Mouse (Mus musculus): ENCODE measurements around the gene Fan1. TPM values are rescaled to one million over a fixed set of nuclear protein-coding genes. Genes with fewer than 3 reads are reported as not detected.

Fan1 gene
- polyA plus RNA-seq, 1 experiment from 2014 or later = 6.3 TPM

- Histone ChIP-seq H3K4me1 (no peaks in the 10 kb centered on the region), H3K9ac (no peak overlapping the region), H3K4me2 (no peak overlapping the region), H3K9me3 (no peaks in the 10 kb centered on the region), H3K36me3 (peaks cover 7% of the 10 kb centered on the region; the same call in 1 of the 2 replicates), H3K4me3 (replicated peaks) (no peak overlapping the region), H3K27ac (peak overlapping the region; percentile 59; the same call in 1 of the 2 replicates), H3K27me3 (replicated peaks) (no peaks in the 10 kb centered on the region)
- 49% methylated on average over 3 of the region's 3 CpGs for WGBS
- peak; percentile 45; the same call in 1 of the 2 replicates for ATAC-seq (ENCODE audit: insufficient read depth, low FRiP score, low read depth)
These were observed 13.3 kb downstream of the Fan1 start for GRCm38 (mm10) chr7:64360586-64360945.

DNA sequence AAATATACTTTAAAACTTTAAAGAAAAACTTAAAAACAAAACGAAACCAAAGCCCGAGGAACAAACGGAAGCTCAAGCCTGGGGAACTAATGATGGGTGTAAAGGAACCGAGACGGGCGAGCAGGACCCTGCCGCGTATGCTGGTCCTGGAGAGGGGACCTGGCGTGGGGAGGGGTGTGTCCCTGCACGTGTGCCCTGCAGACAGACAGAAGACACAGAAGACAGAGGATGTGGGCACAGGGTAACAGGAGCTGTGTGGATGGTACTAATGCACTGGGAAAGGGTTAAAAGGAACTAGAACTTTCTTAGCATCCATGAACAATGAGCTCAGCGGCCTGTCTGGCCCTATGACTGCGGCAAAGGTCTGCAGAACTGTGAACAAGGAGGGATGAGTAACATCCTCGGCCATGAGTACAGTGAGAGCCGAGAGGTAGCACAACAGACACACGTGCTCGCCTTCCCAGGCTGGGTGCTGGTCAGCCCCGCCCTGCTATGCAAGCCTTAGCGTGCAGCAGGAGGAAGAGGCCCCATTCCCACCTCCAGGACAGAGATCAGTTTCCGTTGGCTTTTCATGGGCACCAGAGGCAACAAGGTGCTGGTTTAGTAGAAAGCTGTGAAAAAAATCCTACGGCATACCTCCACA lies 13.8 kb downstream of the Fan1 start:
- peak; percentile 82 for ATAC-seq (ENCODE audit: insufficient read depth, low FRiP score, low read depth)

GRCm38 (mm10) chr7:64358666-64359065 lies 15.2 kb downstream of the Fan1 start:
- WGBS = 75% methylated on average over 6 of the region's 6 CpGs
- no peak overlapping the region for H3K27ac ChIP-seq
- H3K4me1 ChIP-seq = no peaks in the 10 kb centered on the region
- no peak for ATAC-seq (ENCODE audit: insufficient read depth, low FRiP score, low read depth)
- H3K9ac ChIP-seq = no peak overlapping the region
- peaks cover 10% of the 10 kb centered on the region; the same call in 1 of the 2 replicates for H3K36me3 ChIP-seq
- H3K4me2 ChIP-seq = no peak overlapping the region
- no peaks in the 10 kb centered on the region for H3K27me3 ChIP-seq (replicated peaks)
- H3K9me3 ChIP-seq = no peaks in the 10 kb centered on the region
- no peak overlapping the region for H3K4me3 ChIP-seq (replicated peaks)

More for the DNA sequence above, 13.8 kb downstream of the Fan1 start:
- 80% methylated on average over 20 of the region's 20 CpGs for WGBS
- Histone ChIP-seq H3K9me3 (no peaks in the 10 kb centered on the region), H3K27me3 (replicated peaks) (no peaks in the 10 kb centered on the region), H3K4me3 (replicated peaks) (no peak overlapping the region), H3K27ac (peak overlapping the region; percentile 59; the same call in 1 of the 2 replicates), H3K4me1 (no peaks in the 10 kb centered on the region), H3K36me3 (peaks cover 7% of the 10 kb centered on the region; the same call in 1 of the 2 replicates), H3K9ac (no peak overlapping the region), H3K4me2 (no peak overlapping the region)

DNA sequence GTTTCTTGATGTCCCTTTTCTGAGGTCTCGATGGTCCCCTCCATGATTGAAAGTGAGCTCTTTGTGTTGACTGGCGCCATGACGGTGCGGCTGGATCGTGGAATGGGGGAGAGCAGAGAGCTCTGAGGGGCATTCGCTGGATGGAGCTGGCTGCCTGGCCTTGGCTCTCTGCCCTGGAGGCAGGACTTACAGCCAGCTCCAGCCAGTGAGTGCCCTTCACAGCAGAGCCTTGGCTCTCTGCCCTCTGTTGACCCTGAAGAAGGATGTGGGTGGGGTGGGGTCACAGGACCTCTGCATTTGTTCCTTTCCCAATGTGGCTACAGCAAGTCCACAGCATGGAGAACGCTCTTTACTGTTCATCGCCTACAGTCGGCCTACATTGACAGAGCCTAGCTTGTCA lies 16.5 kb downstream of the Fan1 start:
- Histone ChIP-seq H3K4me3 (replicated peaks) (no peak overlapping the region), H3K4me1 (no peaks in the 10 kb centered on the region), H3K4me2 (no peak overlapping the region), H3K36me3 (peaks cover 12% of the 10 kb centered on the region; the same call in 1 of the 2 replicates), H3K27me3 (replicated peaks) (no peaks in the 10 kb centered on the region), H3K9ac (no peak overlapping the region), H3K9me3 (no peaks in the 10 kb centered on the region), H3K27ac (no peak overlapping the region)
- no peak for ATAC-seq (ENCODE audit: insufficient read depth, low FRiP score, low read depth)
- WGBS = 90% methylated on average over 9 of the region's 9 CpGs

DNA sequence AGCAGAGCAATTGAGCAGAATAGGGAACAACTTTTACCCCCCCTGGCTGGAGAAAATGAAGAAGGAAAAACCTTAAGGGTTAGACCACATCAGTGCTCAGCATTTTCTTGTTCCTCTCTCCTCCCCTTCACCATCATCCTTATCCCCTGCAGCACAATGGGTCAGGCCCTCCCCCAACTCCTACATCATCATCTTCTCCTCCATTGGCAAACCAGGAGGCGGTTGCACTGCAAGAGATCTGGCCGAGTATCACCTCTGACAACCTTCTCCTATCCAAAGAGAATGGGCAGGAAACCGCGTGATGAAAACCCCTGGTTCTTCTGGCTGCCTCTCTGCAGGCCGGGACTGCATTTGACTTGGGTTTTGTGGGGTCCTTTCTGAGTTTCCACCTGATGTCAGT lies 17.2 kb downstream of the Fan1 start:
- H3K4me3 ChIP-seq (replicated peaks) = no peak overlapping the region
- no peak overlapping the region for H3K27ac ChIP-seq
- H3K4me2 ChIP-seq = no peak overlapping the region
- H3K36me3 ChIP-seq = peaks cover 10% of the 10 kb centered on the region; the same call in 1 of the 2 replicates
- no peaks in the 10 kb centered on the region for H3K27me3 ChIP-seq (replicated peaks)
- ATAC-seq (ENCODE audit: insufficient read depth, low FRiP score, low read depth) = no peak
- H3K4me1 ChIP-seq = no peaks in the 10 kb centered on the region
- no peaks in the 10 kb centered on the region for H3K9me3 ChIP-seq
- WGBS = 90% methylated on average over 5 of the region's 5 CpGs
- H3K9ac ChIP-seq = no peak overlapping the region

DNA sequence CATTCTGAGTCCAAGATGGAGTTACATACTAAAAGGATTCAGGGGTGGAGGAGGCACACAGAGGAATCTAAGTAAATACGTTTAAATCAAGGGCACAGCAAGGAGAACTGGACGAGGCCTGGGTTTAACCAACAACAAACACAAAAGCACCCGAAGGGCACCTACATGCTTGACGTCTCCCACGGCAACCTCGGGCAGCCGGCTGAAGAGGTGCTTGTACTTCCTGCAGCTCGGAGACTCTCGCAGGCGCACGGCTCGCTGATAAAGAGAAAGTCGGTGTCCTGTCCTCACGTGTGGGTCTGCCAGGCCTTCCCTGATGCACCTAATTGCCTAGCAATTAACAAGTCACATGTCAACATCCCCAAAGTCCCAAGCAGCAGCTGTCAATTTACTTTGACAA lies 19.7 kb downstream of the Fan1 start:
- no peak for ATAC-seq (ENCODE audit: insufficient read depth, low FRiP score, low read depth)
- Histone ChIP-seq H3K4me3 (replicated peaks) (no peak overlapping the region), H3K27ac (no peak overlapping the region), H3K9ac (no peak overlapping the region), H3K9me3 (no peaks in the 10 kb centered on the region), H3K4me2 (no peak overlapping the region), H3K4me1 (no peaks in the 10 kb centered on the region), H3K27me3 (replicated peaks) (no peaks in the 10 kb centered on the region), H3K36me3 (peaks cover 11% of the 10 kb centered on the region)
- 75% methylated on average over 14 of the region's 14 CpGs for WGBS

DNA sequence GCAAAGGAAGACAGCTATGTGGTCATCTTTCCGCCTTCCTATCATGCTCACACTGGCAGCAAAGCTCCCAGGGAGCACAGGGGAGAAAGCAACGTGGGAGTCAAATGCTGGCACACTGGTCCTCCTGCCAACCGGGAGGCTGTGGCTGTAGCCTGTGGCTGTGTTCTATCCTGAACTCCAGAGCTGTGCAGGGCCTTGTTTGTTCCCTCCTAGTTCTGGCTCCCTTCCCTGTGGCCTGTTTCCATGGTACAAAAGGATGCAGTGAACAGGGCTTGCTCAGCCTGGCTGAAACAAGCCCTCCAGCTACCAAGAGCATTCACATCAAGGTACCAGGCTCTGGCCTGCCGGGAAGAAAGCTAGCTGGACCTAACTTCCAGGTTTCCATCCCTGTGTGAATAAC lies 22.8 kb downstream of the Fan1 start:
- Histone ChIP-seq H3K27ac (no peak overlapping the region), H3K9me3 (no peaks in the 10 kb centered on the region), H3K4me2 (no peak overlapping the region), H3K9ac (no peak overlapping the region), H3K4me1 (no peaks in the 10 kb centered on the region), H3K36me3 (peaks cover 9% of the 10 kb centered on the region), H3K4me3 (replicated peaks) (no peak overlapping the region), H3K27me3 (replicated peaks) (no peaks in the 10 kb centered on the region)
- no peak for ATAC-seq (ENCODE audit: insufficient read depth, low FRiP score, low read depth)
- WGBS = 78% methylated on average over 4 of the region's 4 CpGs

DNA sequence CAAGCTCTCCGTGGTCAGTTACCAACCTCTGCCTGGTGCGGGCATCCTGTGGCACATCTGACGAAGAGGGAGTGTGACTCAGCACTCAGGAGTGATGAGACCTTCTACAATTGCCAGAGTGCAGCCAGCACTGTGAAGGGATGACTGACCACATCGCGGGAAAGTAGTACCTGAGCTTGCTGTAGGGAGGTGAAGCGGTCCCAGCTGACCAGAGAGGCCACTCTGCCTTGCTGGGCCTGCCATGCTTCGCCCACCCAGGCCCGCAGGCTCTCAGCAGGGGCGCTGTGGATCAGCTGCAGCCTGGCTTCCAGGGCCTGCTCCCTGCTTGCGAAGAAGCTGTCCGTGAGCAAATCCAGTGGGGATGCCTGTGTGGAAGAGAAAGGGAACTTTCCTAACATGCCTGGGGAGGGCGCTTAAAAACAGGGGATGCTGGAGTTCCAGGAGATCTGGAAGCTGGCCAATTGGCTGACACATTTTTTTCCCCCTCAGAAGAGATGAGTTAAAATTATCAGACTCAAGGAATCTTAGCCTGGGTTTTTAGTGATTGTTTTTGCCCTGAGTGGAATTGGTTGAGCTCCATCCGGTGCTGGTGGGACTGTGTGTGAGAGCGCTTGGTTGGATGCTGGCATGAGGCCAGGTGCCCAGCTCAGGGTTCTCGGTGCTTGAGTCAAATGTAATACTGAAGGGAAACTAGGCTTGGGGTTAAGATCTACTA lies 24.6 kb downstream of the Fan1 start:
- no peak overlapping the region for H3K4me3 ChIP-seq (replicated peaks)
- WGBS = 81% methylated on average over 15 of the region's 15 CpGs
- peaks cover 9% of the 10 kb centered on the region for H3K36me3 ChIP-seq
- no peak overlapping the region for H3K4me2 ChIP-seq
- H3K9me3 ChIP-seq = no peaks in the 10 kb centered on the region
- no peaks in the 10 kb centered on the region for H3K27me3 ChIP-seq (replicated peaks)
- H3K9ac ChIP-seq = no peak overlapping the region
- no peak overlapping the region for H3K27ac ChIP-seq
- H3K4me1 ChIP-seq = no peaks in the 10 kb centered on the region
- no peak; the same call in 1 of the 2 replicates for ATAC-seq (ENCODE audit: insufficient read depth, low FRiP score, low read depth)

- Histone ChIP-seq H3K4me3 (replicated peaks) (no peak overlapping the region), H3K9me3 (no peaks in the 10 kb centered on the region), H3K27me3 (replicated peaks) (no peaks in the 10 kb centered on the region), H3K36me3 (peaks cover 3% of the 10 kb centered on the region; the same call in 1 of the 2 replicates), H3K27ac (no peak overlapping the region), H3K4me2 (no peak overlapping the region), H3K4me1 (no peaks in the 10 kb centered on the region), H3K9ac (no peak overlapping the region)
- 84% methylated on average over 1 of the region's 1 CpGs for WGBS
- ATAC-seq (ENCODE audit: insufficient read depth, low FRiP score, low read depth) = no peak
These were observed 26.1 kb downstream of the Fan1 start for GRCm38 (mm10) chr7:64347813-64348212.

GRCm38 (mm10) chr7:64332686-64333085 lies 41.2 kb downstream of the Fan1 start:
- Histone ChIP-seq H3K4me1 (no peaks in the 10 kb centered on the region), H3K36me3 (peaks cover 13% of the 10 kb centered on the region), H3K27me3 (replicated peaks) (no peaks in the 10 kb centered on the region), H3K9me3 (no peaks in the 10 kb centered on the region), H3K9ac (no peak overlapping the region), H3K4me2 (no peak overlapping the region), H3K4me3 (replicated peaks) (no peak overlapping the region), H3K27ac (no peak overlapping the region)
- ATAC-seq (ENCODE audit: insufficient read depth, low FRiP score, low read depth) = no peak
- WGBS = 96% methylated on average over 1 of the region's 1 CpGs

DNA sequence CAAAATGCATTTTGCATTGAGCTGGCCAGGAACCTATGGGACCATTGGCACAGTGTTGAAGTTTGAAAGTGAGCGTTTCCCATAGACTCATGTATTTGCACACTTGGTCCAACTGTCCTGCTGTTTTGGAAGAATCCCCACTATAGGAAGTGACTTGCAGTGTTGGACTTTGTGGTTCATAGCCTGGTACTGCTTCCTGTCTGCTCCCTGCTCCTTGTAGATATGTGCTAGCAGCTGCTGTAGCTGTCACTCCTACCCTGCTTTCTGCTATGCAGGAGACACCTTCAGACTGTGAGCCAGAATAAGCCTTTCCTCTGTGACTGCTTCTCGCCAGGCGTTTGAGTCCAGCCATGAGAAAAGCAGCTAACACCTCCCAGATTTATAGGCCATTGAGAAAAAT lies 42.6 kb downstream of the Fan1 start:
- Histone ChIP-seq H3K27ac (no peak overlapping the region), H3K36me3 (peaks cover 7% of the 10 kb centered on the region; the same call in 1 of the 2 replicates), H3K4me3 (replicated peaks) (no peak overlapping the region), H3K4me1 (no peaks in the 10 kb centered on the region), H3K9ac (no peak overlapping the region), H3K4me2 (no peak overlapping the region), H3K9me3 (no peaks in the 10 kb centered on the region), H3K27me3 (replicated peaks) (no peaks in the 10 kb centered on the region)
- 90% methylated on average over 3 of the region's 3 CpGs for WGBS
- no peak for ATAC-seq (ENCODE audit: insufficient read depth, low FRiP score, low read depth)

DNA sequence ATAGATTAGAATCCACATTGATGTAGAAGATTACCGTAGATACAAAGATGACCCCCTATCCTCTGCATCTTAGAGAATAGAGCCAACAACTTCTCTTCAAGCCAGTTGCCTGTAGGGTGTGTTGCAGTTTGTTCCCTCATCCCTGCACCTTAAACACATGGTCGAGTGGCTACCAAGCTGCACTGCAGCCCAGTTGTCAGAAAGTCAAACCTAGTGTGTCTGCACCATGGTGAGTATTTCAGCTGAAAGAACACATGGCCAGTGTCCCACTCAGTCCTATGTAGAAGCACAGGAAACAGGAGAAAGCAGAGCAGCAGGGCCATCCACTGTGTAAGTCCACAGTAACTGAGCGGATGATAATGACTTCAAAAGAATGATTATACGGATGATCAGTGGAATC lies 46.4 kb downstream of the Fan1 start:
- Histone ChIP-seq H3K27me3 (replicated peaks) (no peaks in the 10 kb centered on the region), H3K27ac (no peak overlapping the region), H3K4me2 (no peak overlapping the region), H3K36me3 (0 out of 2 replicates have a peak, but pooled peaks cover 7% of the 10 kb centered on the region), H3K9ac (no peak overlapping the region), H3K4me3 (replicated peaks) (no peak overlapping the region), H3K4me1 (no peaks in the 10 kb centered on the region), H3K9me3 (no peaks in the 10 kb centered on the region)
- no peak for ATAC-seq (ENCODE audit: insufficient read depth, low FRiP score, low read depth)
- WGBS = 88% methylated on average over 4 of the region's 4 CpGs
